Mouse (Mus musculus) cerebellum, adult 2 months (tissue): ENCODE data around the gene Camkv.

ENCODE experiments used
- CTCF ChIP-seq: fragments of 200-500 bp; IDR thresholded peaks from 2 replicates; pipeline ENCODE4 v1.5.1; 2011; ENCODE audit warnings: low read depth, mild to moderate bottlenecking, control low read depth, low read length, moderate library complexity, borderline replicate concordance; ENCODE audit not compliant: insufficient read depth
- POLR2A ChIP-seq: fragments of 200-500 bp; IDR thresholded peaks from 2 replicates; pipeline ENCODE4 v1.6.1; 2011; ENCODE audit warnings: low read length, control low read depth, borderline replicate concordance; ENCODE audit not compliant: insufficient read depth

DNA sequence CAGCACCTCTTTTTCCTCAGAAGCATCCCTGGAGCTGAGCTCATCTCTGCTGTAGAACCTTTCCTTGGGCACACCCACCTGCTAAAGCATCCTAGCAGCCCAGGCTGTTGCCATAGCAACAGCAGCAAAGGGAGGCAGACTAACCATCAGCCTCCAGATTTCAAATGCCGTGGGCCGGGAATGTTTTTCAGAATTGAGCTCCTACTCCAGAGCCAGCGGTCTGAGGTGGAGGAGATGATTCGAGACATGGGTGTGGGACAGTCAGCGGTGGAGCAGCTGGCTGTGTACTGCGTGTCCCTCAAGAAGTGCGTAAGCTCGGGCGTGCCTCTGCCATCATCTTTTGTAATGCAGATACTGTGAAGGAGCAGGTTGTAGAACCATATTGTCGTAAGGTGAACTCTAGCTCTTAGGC, 25.9 kb downstream of the Camkv start:
- no peak for TF ChIP-seq CTCF
- TF ChIP-seq POLR2A: no peak
